Mouse (Mus musculus) MEL (cell line): Measurements from ENCODE around the gene Gm43064.

Source experiments
- CTCF ChIP-seq, 3 experiments: IDR thresholded peaks in 2 of 3; conservative IDR thresholded peaks in 1 of 3; 2 replicates each; pipeline ENCODE4 v1.5.1; 2011 to 2012; ENCODE audit warnings: low read length in 3 of 3, low read depth in 2 of 3, mild to moderate bottlenecking in 2 of 3, improper control_type of control experiment in 1 of 3, inconsistent platforms in 1 of 3, mixed read lengths in 1 of 3, moderate library complexity in 1 of 3; ENCODE audit not compliant: control insufficient read depth in 1 of 3, insufficient read depth in 1 of 3, poor library complexity in 1 of 3, severe bottlenecking in 1 of 3
- EP300 ChIP-seq, 2 experiments: IDR thresholded peaks; 2 replicates each; pipeline ENCODE4 v1.6.1; 2011; ENCODE audit warnings: improper control_type of control experiment in 2 of 2, low read length in 2 of 2, low read depth in 1 of 2, mild to moderate bottlenecking in 1 of 2
- GATA1 ChIP-seq: IDR thresholded peaks from 2 replicates; pipeline ENCODE4 v1.6.1; 2011; ENCODE audit warnings: low read depth, low read length, improper control_type of control experiment
- POLR2A ChIP-seq, 2 experiments: IDR thresholded peaks; 2 replicates each; pipeline ENCODE4 v1.6.1; 2011 to 2012; ENCODE audit warnings: low read length in 2 of 2, mild to moderate bottlenecking in 2 of 2, control low read depth in 1 of 2, improper control_type of control experiment in 1 of 2, low read depth in 1 of 2, moderate library complexity in 1 of 2; ENCODE audit not compliant: control insufficient read depth in 1 of 2, insufficient read depth in 1 of 2, poor library complexity in 1 of 2
- TCF12 ChIP-seq: IDR thresholded peaks from 2 replicates; pipeline ENCODE4 v1.6.1; 2014; ENCODE audit warnings: low read depth, mild to moderate bottlenecking, inconsistent platforms, low read length, improper control_type of control experiment, moderate library complexity

- no peak for TF ChIP-seq POLR2A (IDR thresholded peaks at IDR 0.05; ENCODE audit: control insufficient read depth in 1 of 2, insufficient read depth in 1 of 2, low read depth in 1 of 2, low read length in 2 of 2, poor library complexity in 1 of 2)
- no peak for TF ChIP-seq CTCF (IDR thresholded peaks at IDR 0.05 in 2 of 3, conservative IDR thresholded peaks at IDR 0.05 in 1 of 3; ENCODE audit: control insufficient read depth in 1 of 3, insufficient read depth in 1 of 3, low read depth in 2 of 3, low read length in 3 of 3, poor library complexity in 1 of 3, severe bottlenecking in 1 of 3)
- no peak for TF ChIP-seq EP300 (IDR thresholded peaks at IDR 0.05; ENCODE audit: low read depth in 1 of 2, low read length in 2 of 2)
- TF ChIP-seq TCF12, result no peak
- no peak for TF ChIP-seq GATA1
These were observed 24.6 kb downstream of the Gm43064 start for GRCm38 (mm10) chr3:103834001-103834400.
